Mouse (Mus musculus) heart, embryonic 15.5 days (tissue): ENCODE data around the gene Tnk1. TPM values are rescaled to one million over a fixed set of nuclear protein-coding genes. Genes with fewer than 3 reads are reported as not detected.
"Not testable (repeated sequence)": the region's sequence is repeated elsewhere in the genome, so short reads cannot be mapped to it uniquely, and the experiment has no call there.

Source experiments
- ATAC-seq: fragments of 200-750 bp; cut with Nextera tagmentation; replicated peaks from 2 replicates; pipeline ENCODE4 v1.8.0; 2017; ENCODE audit warnings: low read depth, moderate TSS enrichment; ENCODE audit not compliant: insufficient number of reproducible peaks, insufficient read depth, low FRiP score
- H3K27ac ChIP-seq: fragments of 300-500 bp; sonication (generic); 2 replicates; pipeline ENCODE4 v1.5.1; 2015; ENCODE audit warnings: mild to moderate bottlenecking, inconsistent platforms
- H3K27me3 ChIP-seq: fragments of 300-500 bp; sonication (generic); 2 replicates; pipeline ENCODE4 v1.6.1; 2015; ENCODE audit warnings: inconsistent platforms
- H3K36me3 ChIP-seq: fragments of 300-500 bp; sonication (generic); 2 replicates; pipeline ENCODE4 v1.6.1; 2015; ENCODE audit warnings: mild to moderate bottlenecking, inconsistent platforms
- H3K4me1 ChIP-seq: fragments of 300-500 bp; sonication (generic); replicated peaks from 2 replicates; pipeline ENCODE4 v1.6.1; 2015; ENCODE audit warnings: inconsistent platforms
- H3K4me2 ChIP-seq: fragments of 300-500 bp; sonication (generic); 2 replicates; pipeline ENCODE4 v1.6.1; 2015; ENCODE audit warnings: inconsistent platforms, mild to moderate bottlenecking, moderate library complexity
- H3K4me3 ChIP-seq: fragments of 300-500 bp; sonication (generic); 2 replicates; pipeline ENCODE4 v1.5.1; 2015; ENCODE audit warnings: mild to moderate bottlenecking, inconsistent platforms
- H3K9ac ChIP-seq: fragments of 300-500 bp; sonication (generic); 2 replicates; pipeline ENCODE4 v1.6.1; 2015; ENCODE audit warnings: mild to moderate bottlenecking, inconsistent platforms
- H3K9me3 ChIP-seq: fragments of 300-500 bp; sonication (generic); replicated peaks from 2 replicates; pipeline ENCODE4 v1.6.1; 2016; ENCODE audit warnings: inconsistent platforms
- WGBS: fragments of 180-500 bp; shearing (Covaris S2); methylation state at CpG from one replicate; pipeline ENCODE4 v1.1.7; 2015; ENCODE audit warnings: mixed read lengths; 5-methylcytosine and 5-hydroxymethylcytosine counted together
- polyA plus RNA-seq: library from polyadenylated mRNA; unstranded; fragments of >200 nt; fragmentation: Nextera tagmentation; extraction: Ambion mirVana; gene quantifications from 2 replicates; pipeline ENCODE4 v1.2.1, GENCODE M21; 2015

The Tnk1 gene
- polyA plus RNA-seq, 1 experiment from 2014 or later: 0.31 TPM

DNA sequence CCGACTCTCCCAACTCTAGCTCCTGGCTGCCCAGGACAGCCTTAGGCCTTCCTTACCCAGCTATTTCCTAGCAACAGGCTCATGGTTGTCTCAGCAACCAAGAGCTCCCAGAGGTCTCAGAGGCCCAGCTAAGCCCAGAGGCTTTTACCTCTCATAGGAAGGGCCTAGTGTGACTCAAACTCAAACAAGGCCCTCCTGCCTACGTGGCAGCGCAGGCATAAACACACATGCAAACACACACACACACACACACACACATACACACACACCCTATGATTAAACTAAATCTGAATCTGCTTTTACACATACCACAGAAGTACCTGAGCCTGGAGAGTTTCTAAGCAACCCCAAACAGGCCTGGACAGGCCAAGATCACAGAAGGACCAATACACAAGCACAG lies 19.9 kb upstream of the Tnk1 start:
- H3K27me3 ChIP-seq: no peaks in the 10 kb centered on the region; the same call in 1 of the 2 replicates
- WGBS: 87% methylated on average over 3 of the region's 3 CpGs
- H3K9me3 ChIP-seq: no peaks in the 10 kb centered on the region
- no peaks in the 10 kb centered on the region for H3K36me3 ChIP-seq
- no peak overlapping the region for H3K4me3 ChIP-seq
- H3K4me2 ChIP-seq: no peak overlapping the region
- no peak for ATAC-seq
- H3K27ac ChIP-seq: no peak overlapping the region
- H3K4me1 ChIP-seq: peaks cover 46% of the 10 kb centered on the region
- H3K9ac ChIP-seq: no peak overlapping the region

DNA sequence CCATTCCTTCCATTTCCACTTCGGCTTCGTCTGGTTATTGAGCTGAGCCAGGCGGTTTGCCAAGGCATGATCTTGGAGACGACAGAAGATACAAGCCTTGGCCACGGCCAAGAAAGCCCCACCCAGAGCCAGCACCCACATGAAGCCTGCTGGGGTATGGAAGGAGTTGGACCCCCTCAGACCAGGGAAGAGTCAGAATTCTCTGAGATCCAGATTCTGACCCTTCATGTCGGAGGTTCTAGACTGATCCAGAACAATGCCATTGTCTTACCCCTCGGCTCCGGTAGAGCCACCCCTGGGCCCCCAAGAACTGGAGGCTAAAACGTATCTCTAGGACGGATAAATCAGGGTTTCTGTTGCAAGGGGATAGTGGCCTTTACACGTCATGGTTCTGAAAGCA lies 19.3 kb upstream of the Tnk1 start, which contains the start of gene Tmem95:
Gene Tmem95, minus strand, starts transcription at position 141 of the 400 bp plus-strand sequence.
- H3K4me2 ChIP-seq: peak within 1 kb of the TSS; percentile 53
- 0 out of 2 replicates have a peak within 1 kb of the TSS, but pooled peaks have one; percentile 3 for H3K9ac ChIP-seq
- WGBS: 79% methylated on average over 11 of the region's 11 CpGs
- no peak for ATAC-seq
- no peaks in the 10 kb centered on the region for H3K36me3 ChIP-seq
- H3K27ac ChIP-seq: peak within 1 kb of the TSS; percentile 66; the same call in 1 of the 2 replicates
- peaks cover 46% of the 10 kb centered on the region for H3K4me1 ChIP-seq
- H3K4me3 ChIP-seq: peak within 1 kb of the TSS; percentile 64
- no peaks in the 10 kb centered on the region for H3K9me3 ChIP-seq
- H3K27me3 ChIP-seq: no peaks in the 10 kb centered on the region; the same call in 1 of the 2 replicates

- Histone ChIP-seq H3K27me3 (no peaks in the 10 kb centered on the region), H3K27ac (peak overlapping the region; percentile 66), H3K4me1 (peaks cover 42% of the 10 kb centered on the region), H3K9ac (0 out of 2 replicates have a peak overlapping the region, but pooled peaks have one; percentile 3), H3K36me3 (no peaks in the 10 kb centered on the region), H3K9me3 (no peaks in the 10 kb centered on the region), H3K4me3 (peak overlapping the region; percentile 18), H3K4me2 (peak overlapping the region; percentile 53)
- peak; percentile 11; the same call in 1 of the 2 replicates for ATAC-seq
- 3% methylated on average over 12 of the region's 12 CpGs for WGBS
These were observed 18.3 kb upstream of the Tnk1 start for GRCm38 (mm10) chr11:69876867-69877266.

GRCm38 (mm10) chr11:69876186-69876585 lies 17.7 kb upstream of the Tnk1 start:
- WGBS: 45% methylated on average over 7 of the region's 7 CpGs
- Histone ChIP-seq H3K27ac (peak overlapping the region; percentile 66), H3K36me3 (no peaks in the 10 kb centered on the region), H3K9ac (no peak overlapping the region), H3K4me2 (peak overlapping the region; percentile 53; the same call in 1 of the 2 replicates), H3K9me3 (no peaks in the 10 kb centered on the region), H3K4me3 (no peak overlapping the region), H3K27me3 (no peaks in the 10 kb centered on the region), H3K4me1 (peaks cover 37% of the 10 kb centered on the region)
- ATAC-seq: peak; percentile 36; the same call in 1 of the 2 replicates

- WGBS: 79% methylated on average over 4 of the region's 4 CpGs
- ATAC-seq: no peak
These were observed 13.9 kb upstream of the Tnk1 start for GRCm38 (mm10) chr11:69872451-69872850.

DNA sequence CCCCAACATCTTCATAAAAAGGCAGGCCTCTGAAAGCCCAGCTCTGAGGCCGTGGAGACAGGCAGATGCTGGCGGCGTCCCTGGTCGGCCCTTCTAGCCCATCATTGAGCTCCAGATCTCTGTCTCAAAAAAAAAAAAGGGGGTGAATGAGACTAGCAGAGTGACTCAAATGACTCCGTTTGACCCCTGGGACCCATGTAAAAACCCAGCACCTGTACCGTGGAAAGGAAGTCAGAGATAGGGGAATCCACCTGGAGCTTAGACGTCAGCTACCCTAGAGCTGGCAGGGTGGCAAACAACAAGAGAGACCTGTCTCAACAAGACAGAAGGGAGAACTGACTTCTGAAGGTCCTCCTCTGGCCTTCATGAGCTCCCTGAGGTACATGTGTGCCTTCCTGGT lies 13.3 kb upstream of the Tnk1 start:
- Histone ChIP-seq H3K4me1 (peaks cover 13% of the 10 kb centered on the region), H3K27me3 (no peaks in the 10 kb centered on the region), H3K27ac (no peak overlapping the region), H3K36me3 (no peaks in the 10 kb centered on the region), H3K9me3 (no peaks in the 10 kb centered on the region), H3K4me2 (no peak overlapping the region), H3K9ac (no peak overlapping the region), H3K4me3 (no peak overlapping the region)
- ATAC-seq: no peak
- 83% methylated on average over 7 of the region's 7 CpGs for WGBS

More at GRCm38 (mm10) chr11:69872451-69872850, 13.9 kb upstream of the Tnk1 start:
- no peak overlapping the region for H3K4me2 ChIP-seq
- no peak overlapping the region for H3K9ac ChIP-seq
- H3K27me3 ChIP-seq: no peaks in the 10 kb centered on the region
- no peak overlapping the region for H3K27ac ChIP-seq
- no peaks in the 10 kb centered on the region for H3K9me3 ChIP-seq
- peaks cover 19% of the 10 kb centered on the region for H3K4me1 ChIP-seq
- no peak overlapping the region for H3K4me3 ChIP-seq
- no peaks in the 10 kb centered on the region for H3K36me3 ChIP-seq

- H3K4me1 ChIP-seq: 0 out of 2 replicates have a peak, but pooled peaks cover under 1% of the 10 kb centered on the region
- no peaks in the 10 kb centered on the region for H3K9me3 ChIP-seq
- no peak overlapping the region for H3K4me2 ChIP-seq
- H3K27me3 ChIP-seq: no peaks in the 10 kb centered on the region
- H3K4me3 ChIP-seq: no peak overlapping the region
- no peaks in the 10 kb centered on the region for H3K36me3 ChIP-seq
- no peak overlapping the region for H3K9ac ChIP-seq
- ATAC-seq: no peak
- no peak overlapping the region for H3K27ac ChIP-seq
- 90% methylated on average over 2 of the region's 2 CpGs for WGBS
These were observed 11.9 kb upstream of the Tnk1 start for GRCm38 (mm10) chr11:69870289-69871069.

- ATAC-seq: 0 out of 2 replicates have a peak, but pooled peaks have one; percentile 14
- WGBS: 45% methylated on average over 9 of the region's 9 CpGs
- Histone ChIP-seq H3K4me3 (no peak overlapping the region), H3K27me3 (no peaks in the 10 kb centered on the region), H3K9me3 (no peaks in the 10 kb centered on the region), H3K4me1 (peaks cover 4% of the 10 kb centered on the region), H3K9ac (no peak overlapping the region), H3K4me2 (no peak overlapping the region), H3K27ac (no peak overlapping the region), H3K36me3 (no peaks in the 10 kb centered on the region)
These were observed 8.8 kb upstream of the Tnk1 start for GRCm38 (mm10) chr11:69867335-69867734.

GRCm38 (mm10) chr11:69865561-69865960 lies 7.0 kb upstream of the Tnk1 start:
- H3K36me3 ChIP-seq: no peaks in the 10 kb centered on the region
- no peak for ATAC-seq
- no peaks in the 10 kb centered on the region for H3K9me3 ChIP-seq
- no peaks in the 10 kb centered on the region for H3K27me3 ChIP-seq
- H3K4me1 ChIP-seq: peaks cover 4% of the 10 kb centered on the region
- no peak overlapping the region for H3K27ac ChIP-seq
- WGBS: 87% methylated on average over 9 of the region's 9 CpGs
- H3K9ac ChIP-seq: no peak overlapping the region
- H3K4me3 ChIP-seq: no peak overlapping the region
- H3K4me2 ChIP-seq: no peak overlapping the region

GRCm38 (mm10) chr11:69864138-69864860 lies 5.8 kb upstream of the Tnk1 start:
- 41% methylated on average over 8 of the region's 8 CpGs for WGBS
- Histone ChIP-seq H3K9me3 (no peaks in the 10 kb centered on the region), H3K27ac (peak overlapping the region; percentile 45; the same call in 1 of the 2 replicates), H3K9ac (no peak overlapping the region), H3K36me3 (no peaks in the 10 kb centered on the region), H3K4me1 (peaks cover 4% of the 10 kb centered on the region), H3K4me3 (no peak overlapping the region), H3K4me2 (no peak overlapping the region), H3K27me3 (peaks cover 3% of the 10 kb centered on the region)
- no peak; the same call in 1 of the 2 replicates for ATAC-seq

DNA sequence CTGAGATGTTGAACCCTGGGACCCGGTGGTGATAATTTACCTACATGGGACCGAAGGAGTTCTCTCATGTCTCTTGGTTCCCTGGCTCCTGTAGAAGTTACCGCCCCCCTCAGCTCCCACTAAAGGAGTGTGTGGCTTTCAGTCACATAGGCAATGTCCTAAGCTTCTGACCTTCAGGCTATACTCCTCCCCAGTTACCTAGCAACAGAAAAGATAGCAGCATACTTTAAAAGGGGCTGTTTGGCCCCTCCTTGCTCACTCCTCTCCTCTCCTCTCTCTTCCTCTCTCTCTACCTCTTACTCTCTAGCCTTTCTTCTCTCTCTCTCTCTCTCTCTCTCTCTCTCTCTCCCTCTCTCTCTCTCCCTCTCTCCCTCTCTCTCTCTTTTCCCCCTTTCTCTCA lies 5.2 kb upstream of the Tnk1 start:
- H3K9ac ChIP-seq, H3K9me3 ChIP-seq, ATAC-seq, H3K4me1 ChIP-seq, H3K27ac ChIP-seq, H3K4me2 ChIP-seq, H3K36me3 ChIP-seq, H3K4me3 ChIP-seq, H3K27me3 ChIP-seq: not testable (repeated sequence)
- whole genome bisulfite sequencing: 60% methylated on average over 3 of the region's 3 CpGs
